Mouse (Mus musculus): ENCODE measurements at regions not wholly inside any gene's neighbourhood (a gene's known extent, or its start where the extent isn't known, plus 50 kb on each side); places are given as distances from the start of the nearest gene placed in this dataset.

DNA sequence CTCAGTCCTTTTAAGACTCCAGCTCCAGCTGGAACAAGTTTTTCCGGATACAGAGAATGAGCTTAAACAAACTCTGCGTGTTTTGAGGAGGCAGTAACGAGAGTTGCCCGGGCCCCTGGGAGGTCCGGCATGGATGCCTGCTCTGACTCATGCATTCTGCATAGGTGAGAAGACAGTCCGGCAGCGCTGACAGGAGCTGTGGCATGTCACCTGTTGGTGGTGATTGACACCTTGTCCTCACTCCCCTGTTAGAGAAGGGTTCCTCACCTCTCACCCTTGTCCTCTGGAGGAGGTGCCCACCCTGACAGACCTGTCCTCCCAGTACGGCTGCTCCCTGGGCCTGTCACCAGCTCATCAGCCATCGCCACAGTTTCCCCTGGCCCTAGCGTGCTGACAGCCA, 87.7 kb downstream of the Cdc7 start:
- TF ChIP-seq GATA1 (IDR thresholded peaks at IDR 0.05; ENCODE audit: borderline replicate concordance, low read length) (no peak), FLI1 (IDR thresholded peaks at IDR 0.05; ENCODE audit: low read length) (no peak)
- Histone ChIP-seq H3K27me3 (replicated peaks) (peaks cover 47% of the 10 kb centered on the region), H3K9me3 (no peaks in the 10 kb centered on the region), H3K4me1 (peaks cover 11% of the 10 kb centered on the region), H3K4me3 (replicated peaks) (peak overlapping the region; percentile 3), H3K36me3 (replicated peaks; ENCODE audit: low read length) (no peaks in the 10 kb centered on the region)

DNA sequence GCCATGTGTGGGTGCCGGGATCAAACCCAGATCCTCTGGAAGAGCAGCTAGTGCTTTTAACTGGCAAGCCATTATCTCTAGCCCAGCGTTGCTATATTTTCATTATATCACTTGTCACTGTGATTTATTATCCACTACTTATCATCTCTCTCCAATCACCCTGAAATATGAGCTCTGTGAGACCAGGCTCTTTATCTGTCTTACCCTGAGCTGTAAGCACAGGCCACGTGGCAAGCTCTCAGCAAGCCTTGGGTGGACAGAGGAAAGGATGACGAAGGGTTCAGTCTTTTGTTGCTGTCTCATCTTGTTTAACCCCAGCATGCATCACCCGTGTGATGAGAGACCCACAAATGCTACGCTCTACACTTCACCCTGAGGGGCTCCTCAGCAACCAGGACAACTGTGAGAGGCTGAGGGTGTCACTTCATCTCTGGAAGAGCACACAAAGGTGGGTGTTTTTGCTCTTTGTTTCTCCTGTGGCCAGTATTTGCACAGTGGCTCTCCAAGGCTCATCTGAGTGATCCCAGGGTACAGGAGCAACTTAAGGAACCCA, 90.9 kb downstream of the Cdc7 start:
- H3K4me1 ChIP-seq, result peaks cover 15% of the 10 kb centered on the region
- H3K9me3 ChIP-seq, result no peaks in the 10 kb centered on the region
- H3K27me3 ChIP-seq (replicated peaks), result peaks cover 28% of the 10 kb centered on the region
- no peaks in the 10 kb centered on the region for H3K36me3 ChIP-seq (replicated peaks; ENCODE audit: low read length)
- no peak for TF ChIP-seq GATA1 (IDR thresholded peaks at IDR 0.05; ENCODE audit: borderline replicate concordance, low read length)
- TF ChIP-seq FLI1 (IDR thresholded peaks at IDR 0.05; ENCODE audit: low read length), result no peak
- H3K4me3 ChIP-seq (replicated peaks), result peak overlapping the region; percentile 16

DNA sequence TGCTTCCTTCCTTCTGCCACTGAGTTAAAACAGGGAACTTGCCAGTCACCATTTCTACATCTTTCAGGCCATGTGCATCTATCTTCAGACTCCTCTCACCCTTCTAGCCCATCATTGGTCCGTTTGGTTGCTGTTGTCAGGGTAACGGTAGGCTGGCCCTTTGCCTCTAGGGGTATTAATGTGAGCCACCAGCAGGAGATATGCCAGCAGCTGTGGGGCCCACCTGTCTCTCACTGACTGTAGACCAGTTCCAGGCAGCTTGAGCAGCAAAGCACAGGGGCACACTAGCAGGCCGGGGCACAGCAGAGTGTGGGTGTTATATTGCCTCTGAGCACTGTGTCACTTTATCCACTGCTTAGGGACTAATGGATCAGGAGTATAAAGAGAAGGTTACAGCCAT, 91.3 kb downstream of the Cdc7 start:
- Histone ChIP-seq H3K9me3 (no peaks in the 10 kb centered on the region), H3K27me3 (replicated peaks) (peaks cover 28% of the 10 kb centered on the region), H3K4me3 (replicated peaks) (peak overlapping the region; percentile 16), H3K36me3 (replicated peaks; ENCODE audit: low read length) (no peaks in the 10 kb centered on the region), H3K4me1 (peaks cover 15% of the 10 kb centered on the region)
- TF ChIP-seq FLI1 (IDR thresholded peaks at IDR 0.05; ENCODE audit: low read length) (no peak), GATA1 (IDR thresholded peaks at IDR 0.05; ENCODE audit: borderline replicate concordance, low read length) (no peak)

All from megakaryocyte, embryonic 14.5 days (primary cell).